In the genomic region with DNA sequence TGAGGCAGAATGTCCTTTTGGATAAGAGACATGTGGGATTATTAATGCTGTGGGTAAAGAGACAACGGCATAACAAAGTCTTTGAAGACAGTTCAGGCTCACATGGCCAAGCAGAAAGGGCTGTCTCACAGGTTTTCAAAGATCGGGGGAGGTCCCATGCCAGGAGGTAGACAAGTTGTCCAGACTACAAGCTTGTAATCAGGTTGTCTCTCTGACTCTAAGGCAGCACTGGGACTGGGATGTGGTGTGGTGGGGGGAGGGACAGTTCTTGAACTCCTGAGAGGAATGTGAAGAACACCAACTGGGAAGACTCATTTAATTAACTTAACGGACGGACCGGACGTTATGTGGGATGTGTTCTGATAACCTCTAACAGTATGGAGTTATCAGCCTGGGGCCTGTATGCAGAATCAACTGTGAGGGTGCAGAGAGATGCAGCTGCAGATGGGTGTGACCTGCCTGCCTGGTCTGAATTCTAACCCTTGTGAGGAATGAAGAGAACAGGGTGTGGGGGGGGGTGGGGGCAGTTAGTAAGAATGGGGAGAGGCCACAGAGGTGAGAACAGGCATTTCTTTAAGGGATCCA, we compare ENCODE assay signal across 1 mouse cellular context.
TF ChIP-seq lines count a peak whose summit lies in the region.

No protein-coding gene starts in this region.

TF ChIP-seq in MEL, 35 proteins besides CTCF, POLR2A, EP300 and RAD21 (continued from another document):
- no peak for TF ChIP-seq POLR2AphosphoS5 (IDR thresholded peaks at IDR 0.05; ENCODE audit: borderline replicate concordance, low read depth, low read length)
- peak; percentile 52 for TF ChIP-seq ZNF384 (IDR thresholded peaks at IDR 0.05; ENCODE audit: low read depth, low read length)
- peak; percentile 67 for TF ChIP-seq TAL1 (IDR thresholded peaks at IDR 0.05; ENCODE audit: low read length)
- no peak for TF ChIP-seq MAZ (IDR thresholded peaks at IDR 0.05; ENCODE audit: low read depth, low read length)
- TF ChIP-seq ZC3H11A (IDR thresholded peaks at IDR 0.05; ENCODE audit: low read depth, low read length): no peak
- no peak for TF ChIP-seq UBTF (IDR thresholded peaks at IDR 0.05; ENCODE audit: borderline replicate concordance, insufficient read depth, low read depth, low read length)
- TF ChIP-seq CHD2 (IDR thresholded peaks at IDR 0.05; ENCODE audit: low read length): 0 out of 2 replicates have a peak, but pooled peaks have one; percentile 61
- TF ChIP-seq GATA1 (IDR thresholded peaks at IDR 0.05; ENCODE audit: low read depth, low read length): peak; percentile 95
- no peak for TF ChIP-seq CHD1 (IDR thresholded peaks at IDR 0.05; ENCODE audit: low read depth, low read length)
- TF ChIP-seq TBP (IDR thresholded peaks at IDR 0.05; ENCODE audit: low read depth, low read length): peak; percentile 56; the same call in 1 of the 2 replicates
- TF ChIP-seq SIN3A (IDR thresholded peaks at IDR 0.05; ENCODE audit: low read length): peak; percentile 86
- no peak; the same call in 1 of the 2 replicates for TF ChIP-seq MAFK (IDR thresholded peaks at IDR 0.05; ENCODE audit: borderline replicate concordance, low read depth, low read length)
- TF ChIP-seq MYC (IDR thresholded peaks at IDR 0.05; ENCODE audit: low read depth, low read length): no peak; the same call in 1 of the 2 replicates
- no peak for TF ChIP-seq JUND (IDR thresholded peaks at IDR 0.05; ENCODE audit: low read depth, low read length)
- TF ChIP-seq MXI1 (IDR thresholded peaks at IDR 0.05; ENCODE audit: low read depth, low read length): no peak
